Mouse (Mus musculus) adrenal gland, adult 2 months (tissue): ENCODE data around the gene Fam120a. TPM values are rescaled to one million over a fixed set of nuclear protein-coding genes. Genes with fewer than 3 reads are reported as not detected.

ENCODE experiments used
- DNase-seq: peaks from one replicate; pipeline ENCODE4 v3.0.0; 2021
- long read RNA-seq: library from polyadenylated mRNA; stranded (forward); transcript quantifications from one replicate; pipeline ENCODE4 v2.0.0, GENCODE M21; 2021
- polyA plus RNA-seq: library from polyadenylated mRNA; depleted of rRNA; stranded (reverse); fragments of >200 nt; gene quantifications from 2 replicates; pipeline ENCODE4 v1.2.3, GENCODE M21; 2012; rRNA removed
- total RNA-seq, 2 experiments: library from RNA; stranded (reverse); gene quantifications; 2 replicates each; pipeline ENCODE4 v1.2.3; 2021

Fam120a gene
- 100 to 1,000 TPM; 160 to 173 TPM for total RNA-seq
- 76.8 and 86.1 TPM in 2 replicates for polyA plus RNA-seq
- long read RNA-seq, full-length matches to known transcripts: 11 of 26 reads
- long read RNA-seq, partial matches to known transcripts: 12 of 26 reads
- long read RNA-seq, other reads (novel, unspliced or antisense): 3 of 26 reads

DNA sequence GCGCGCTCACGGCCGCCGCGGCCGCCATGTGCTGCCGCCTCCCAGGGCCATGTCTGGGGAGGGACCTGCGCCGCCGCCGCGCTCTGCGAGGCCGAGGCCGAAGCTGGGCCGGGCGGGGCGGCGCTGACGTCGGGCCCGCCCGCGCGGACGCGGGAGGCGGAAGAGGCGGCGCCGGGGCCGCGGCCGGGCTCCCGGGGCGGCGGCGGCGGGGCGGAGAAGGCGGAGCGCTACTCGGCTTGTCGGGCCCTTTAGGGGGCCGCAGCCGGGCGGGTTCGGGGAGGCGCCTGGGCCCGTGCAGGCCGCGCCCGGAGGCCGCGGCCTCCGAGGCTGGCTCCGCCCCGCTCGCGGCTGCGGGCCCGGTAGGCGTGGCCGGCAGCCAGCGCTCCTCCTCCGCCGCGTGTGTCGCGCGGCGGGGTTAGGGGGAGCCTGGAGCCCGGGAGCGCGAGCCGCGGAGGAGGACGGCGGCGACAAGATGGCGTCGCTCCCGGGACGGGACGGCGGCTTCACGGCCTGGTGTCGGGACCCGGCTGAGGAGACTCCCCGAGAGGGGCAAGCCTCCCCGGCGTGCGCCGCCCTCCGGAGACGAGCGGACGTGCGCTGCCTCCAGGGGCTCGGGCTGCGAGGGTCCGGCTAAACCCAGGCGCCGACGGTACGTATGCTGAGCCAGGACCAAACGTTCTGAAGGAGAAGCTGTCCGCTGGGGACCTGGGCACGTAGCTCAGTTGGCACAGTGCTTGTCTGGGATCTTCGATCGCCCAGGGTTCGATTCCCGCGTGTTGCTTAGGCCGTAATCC, at the start of gene Fam120a:
Gene Fam120a, minus strand, starts transcription at position 62 of the 794 bp plus-strand sequence.
- peak; percentile 93 for DNase-seq

DNA sequence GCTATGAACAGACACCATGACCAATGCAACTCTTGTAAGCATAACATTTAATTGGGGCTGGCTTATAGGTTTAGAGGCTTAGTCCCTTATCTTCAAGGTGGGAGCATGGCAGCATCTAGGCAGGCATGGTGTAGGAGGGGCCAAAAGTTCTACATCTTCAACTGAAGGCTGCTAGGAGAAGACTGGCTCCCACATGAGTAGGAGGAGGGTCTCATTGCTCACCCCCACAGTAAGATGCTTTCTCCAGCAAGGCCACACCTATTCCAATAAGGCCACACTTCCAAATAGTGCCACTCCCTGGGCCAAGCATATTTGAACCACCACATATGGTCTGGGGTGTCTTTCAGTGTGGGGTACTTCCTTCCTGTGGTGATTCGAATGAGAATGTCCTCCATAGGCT, 49.6 kb upstream of the Fam120a start:
- DNase-seq: no peak

DNA sequence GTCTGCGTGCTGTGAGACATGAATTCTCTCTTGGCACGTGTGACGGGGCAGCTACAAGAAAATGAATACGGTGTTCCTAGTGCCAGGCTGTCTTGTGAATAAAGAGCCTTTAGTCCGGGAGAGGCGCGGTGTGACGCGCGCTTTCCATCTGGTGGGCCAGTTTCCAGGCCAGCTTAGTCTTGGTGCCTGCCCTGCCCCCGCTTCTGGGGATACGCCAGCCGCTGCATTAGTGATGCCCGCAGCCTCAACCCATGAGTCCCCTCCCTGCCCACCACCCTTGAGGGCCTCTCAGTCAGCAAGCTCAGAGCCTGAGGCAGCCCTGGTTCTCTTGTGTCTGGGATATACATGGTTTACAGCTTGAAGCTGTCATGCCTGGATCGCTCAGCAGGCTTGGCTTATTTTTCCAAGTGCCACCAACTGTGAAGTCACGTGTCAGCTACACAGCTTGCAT, 48.5 kb upstream of the Fam120a start:
- peak; percentile 62 for DNase-seq

DNA sequence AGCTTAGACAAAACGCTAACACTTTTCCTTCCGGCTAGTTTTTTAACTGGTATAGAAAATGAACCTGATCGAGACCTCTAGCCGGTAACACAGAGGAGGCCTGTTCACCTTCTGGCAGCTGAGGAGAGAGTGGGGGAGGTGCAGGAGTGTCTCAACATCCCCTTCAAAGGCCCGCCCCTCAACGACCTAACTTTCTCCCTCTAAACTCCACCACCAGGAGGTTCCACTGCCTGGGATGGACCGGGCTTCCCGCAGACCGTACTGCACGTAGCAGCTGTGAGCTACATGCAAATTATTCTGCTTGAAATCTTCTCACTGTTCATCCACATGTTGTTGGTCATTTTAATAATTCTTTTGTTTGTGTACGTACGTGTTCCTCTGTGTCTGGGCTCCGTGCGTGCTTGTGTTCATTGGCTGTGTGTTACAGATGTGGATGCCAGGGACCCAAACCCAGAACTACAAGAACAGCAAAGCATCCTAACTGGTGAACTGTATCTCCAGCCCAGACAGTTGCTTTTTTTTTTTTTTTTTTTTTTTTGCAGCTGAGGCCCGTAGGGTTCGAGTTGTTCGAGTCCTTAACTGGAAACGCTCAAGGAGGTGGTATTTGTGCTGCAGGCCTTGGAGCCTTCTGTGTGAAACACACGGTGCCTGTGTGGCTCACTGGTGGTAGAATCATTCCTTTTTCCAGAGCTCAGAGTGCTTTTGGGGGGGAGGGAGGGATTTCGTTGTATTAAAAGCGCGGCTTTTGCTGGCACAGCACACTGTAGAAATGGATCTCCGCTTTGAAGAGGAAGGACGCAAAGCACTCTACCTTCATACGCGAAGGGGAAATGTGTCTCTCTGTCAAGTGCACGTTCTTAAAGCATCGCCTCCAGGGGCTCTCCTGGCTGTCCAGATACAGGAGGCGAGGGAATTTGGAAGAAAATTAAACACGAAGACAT, 47.8 kb upstream of the Fam120a start:
- DNase-seq: no peak

DNA sequence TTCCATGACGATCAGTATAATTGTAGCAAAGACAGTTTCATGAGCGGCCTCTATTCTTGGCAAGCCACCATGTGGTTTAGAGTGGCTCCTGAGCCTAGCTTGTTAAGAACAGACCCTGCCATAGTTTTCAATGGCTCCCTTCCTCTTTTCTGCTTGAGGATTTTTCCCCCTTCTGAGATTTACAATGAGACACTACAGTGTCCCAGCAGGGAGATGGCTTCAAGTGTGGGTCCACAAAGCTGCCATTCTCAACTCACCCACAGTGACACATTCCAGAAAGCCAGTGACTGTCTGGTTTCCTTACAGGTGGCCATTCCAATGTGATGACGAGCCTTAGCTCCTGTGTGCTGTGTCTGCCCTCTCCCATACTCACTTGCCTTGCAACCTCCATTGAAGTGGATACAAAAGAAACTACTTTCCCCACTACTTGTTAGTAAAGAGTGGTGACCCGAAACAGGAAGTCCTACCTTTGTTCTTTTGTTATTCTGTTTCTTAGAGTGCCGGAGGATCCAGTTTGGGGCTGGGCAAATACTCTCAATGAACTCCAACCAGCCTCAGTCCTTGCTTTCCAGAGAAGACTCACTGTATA, 45.5 kb upstream of the Fam120a start:
- no peak for DNase-seq

DNA sequence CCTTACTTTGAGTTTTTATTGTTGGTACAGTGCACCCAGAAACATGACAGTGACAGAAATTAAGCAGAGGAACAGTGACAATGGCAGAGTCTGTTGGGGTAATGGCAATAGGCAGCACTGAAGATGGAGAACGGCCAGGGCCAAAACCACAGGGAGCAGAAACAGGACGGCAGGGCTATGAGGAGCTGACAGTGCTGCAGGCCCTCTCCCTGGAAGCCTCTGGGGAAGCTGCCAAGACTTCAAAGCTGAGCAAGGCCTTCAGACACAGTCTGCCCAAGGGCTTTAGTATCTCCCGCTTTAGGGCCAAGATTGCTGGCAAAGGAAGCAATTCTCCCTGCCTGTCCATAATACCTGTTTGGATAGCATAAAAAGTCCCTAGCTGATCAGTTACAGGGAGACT, 33.9 kb upstream of the Fam120a start:
- DNase-seq: peak; percentile 84

DNA sequence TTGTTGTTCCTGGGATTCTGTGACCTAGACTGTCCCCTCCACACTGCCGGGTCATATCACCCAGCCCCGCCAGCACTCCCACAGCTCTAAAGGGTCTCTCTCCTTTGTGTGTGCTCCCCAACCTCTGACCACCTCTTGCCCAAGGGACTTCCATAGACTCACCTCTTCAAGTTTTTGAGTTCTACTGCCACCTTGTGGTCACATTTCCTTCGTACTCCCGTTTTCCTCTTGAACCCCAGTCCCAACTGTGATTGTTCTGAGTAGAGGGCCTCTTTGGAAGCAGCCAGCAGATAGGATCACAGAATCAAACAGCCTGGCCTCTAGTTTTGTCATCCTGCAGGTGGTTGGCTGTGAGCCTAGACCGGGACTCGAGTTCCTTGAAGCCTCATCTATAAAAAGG, 30.8 kb upstream of the Fam120a start:
- DNase-seq: peak; percentile 66

DNA sequence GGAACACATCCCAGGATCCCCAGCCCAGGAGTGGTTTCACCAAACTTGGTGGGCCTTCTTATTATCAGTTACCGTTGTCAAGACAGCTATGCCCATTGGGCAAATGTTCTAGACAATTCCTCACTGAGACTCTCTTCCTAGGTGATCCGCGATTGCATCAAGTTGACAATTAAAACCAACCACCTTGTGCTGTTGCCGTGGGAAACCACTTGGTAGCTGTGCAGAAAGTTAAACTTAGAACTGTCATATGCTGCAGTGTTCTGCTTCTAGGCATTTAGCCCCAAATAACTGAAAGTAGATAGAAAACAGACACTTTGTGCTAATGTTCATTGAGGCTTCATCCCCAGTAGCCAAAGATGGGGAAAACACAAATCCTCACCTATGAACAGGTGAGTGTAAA, 28.9 kb upstream of the Fam120a start:
- no peak for DNase-seq

DNA sequence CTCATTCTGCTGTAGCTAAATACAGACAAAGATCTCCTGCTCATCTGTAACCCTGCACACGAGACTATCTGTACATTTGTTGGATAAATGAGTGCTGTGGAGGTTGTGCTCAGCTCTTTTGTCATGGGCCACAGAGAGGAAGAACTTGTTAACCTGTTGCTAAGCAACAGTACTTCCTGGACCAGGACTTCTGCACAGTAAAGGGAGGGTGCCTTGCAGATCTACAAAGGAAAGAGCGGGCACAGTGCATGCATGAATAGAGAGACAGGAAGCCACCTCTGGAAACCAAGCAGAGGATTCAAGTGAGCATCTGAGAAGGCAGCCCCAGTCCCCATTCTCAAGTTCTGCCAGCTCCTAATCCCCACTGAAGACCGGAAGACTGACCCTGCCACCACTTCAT, 27.1 kb upstream of the Fam120a start:
- DNase-seq: no peak

DNA sequence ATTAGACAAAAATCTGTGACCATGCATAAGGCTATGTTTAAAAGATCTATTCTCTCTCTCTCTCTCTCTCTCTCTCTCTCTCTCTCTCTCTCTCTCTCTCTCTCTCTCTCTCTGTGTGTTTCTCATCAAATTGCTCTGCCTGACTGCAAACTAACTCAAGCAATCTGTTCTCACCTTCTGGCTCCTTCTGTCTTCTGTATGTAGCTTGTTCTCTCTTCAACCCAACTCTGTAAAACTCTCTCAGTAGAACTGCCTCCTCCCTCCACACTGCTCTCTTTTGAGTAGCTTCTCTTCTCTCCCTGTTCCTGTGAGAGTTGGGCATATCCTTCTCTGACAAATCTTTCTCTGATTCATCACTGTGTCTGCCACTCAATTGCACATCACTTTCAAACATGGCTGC, 25.1 kb upstream of the Fam120a start:
- no peak for DNase-seq

DNA sequence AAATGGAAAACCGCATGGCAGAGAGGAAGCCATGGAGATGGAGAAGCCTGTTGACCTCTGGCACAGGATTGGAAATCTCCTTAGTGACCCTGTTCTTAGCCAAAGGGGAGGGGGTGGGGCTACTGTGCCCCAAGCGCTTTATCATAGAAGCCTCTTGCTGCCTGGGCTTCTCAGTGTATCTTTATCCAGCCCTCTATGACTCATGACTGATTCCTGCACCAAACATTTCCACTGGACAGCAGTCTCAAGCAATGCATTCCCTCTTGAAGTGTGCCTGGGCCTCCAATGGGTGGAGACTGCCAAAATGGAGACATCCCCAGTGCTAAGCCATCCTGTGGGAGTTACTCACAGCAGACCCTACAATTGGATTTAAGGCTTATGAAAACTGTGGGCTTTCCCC, 22.3 kb upstream of the Fam120a start:
- DNase-seq: no peak

DNA sequence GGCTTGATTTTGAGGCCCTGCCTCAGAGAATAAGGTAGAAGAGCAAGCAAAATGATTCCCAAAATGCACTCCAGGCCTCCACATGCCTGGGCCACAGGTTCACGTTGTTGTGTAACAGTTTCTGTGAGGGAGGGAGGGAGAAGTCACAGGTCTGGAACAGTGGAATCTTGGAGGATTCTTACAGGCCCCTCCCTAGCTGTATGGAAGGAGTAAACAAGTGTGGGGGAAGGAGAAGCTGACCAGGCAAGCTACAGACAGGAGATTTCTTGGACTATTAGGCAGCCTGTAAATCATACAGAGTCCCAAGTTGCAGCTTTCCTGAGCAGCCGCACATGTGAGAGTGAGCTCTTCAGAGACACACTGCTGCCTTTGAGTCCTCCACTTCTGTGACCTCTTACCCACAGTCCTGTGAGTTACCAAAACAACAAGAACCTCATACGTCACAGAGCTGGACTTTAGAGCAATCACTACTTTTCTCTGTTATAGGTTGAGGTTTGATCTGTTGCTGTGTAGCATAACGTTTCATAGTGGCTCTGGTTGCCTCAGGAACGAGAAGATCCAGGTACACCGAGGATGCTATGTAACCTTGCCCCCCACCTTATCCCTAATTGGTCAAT, 14.8 kb upstream of the Fam120a start:
- DNase-seq: no peak

DNA sequence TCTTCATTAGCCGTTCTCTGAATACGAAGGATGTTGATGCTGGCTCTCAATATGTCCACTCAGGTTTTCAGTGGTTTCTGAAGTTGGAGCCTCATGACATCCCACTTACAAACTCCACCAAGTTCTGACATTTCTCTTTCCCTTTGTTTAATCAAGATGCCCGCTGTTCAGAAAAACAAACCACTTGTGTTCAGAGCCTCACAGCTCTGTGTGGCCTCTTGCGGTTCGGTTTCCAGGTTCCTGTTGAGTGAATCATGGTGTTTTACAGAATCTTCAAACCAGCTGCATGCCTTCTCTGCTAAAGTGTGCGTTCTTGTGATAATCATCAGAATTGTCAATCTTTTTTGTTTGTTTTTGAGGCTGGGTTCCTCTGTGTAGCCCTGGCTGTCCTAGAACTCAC, 11.3 kb upstream of the Fam120a start:
- no peak for DNase-seq

DNA sequence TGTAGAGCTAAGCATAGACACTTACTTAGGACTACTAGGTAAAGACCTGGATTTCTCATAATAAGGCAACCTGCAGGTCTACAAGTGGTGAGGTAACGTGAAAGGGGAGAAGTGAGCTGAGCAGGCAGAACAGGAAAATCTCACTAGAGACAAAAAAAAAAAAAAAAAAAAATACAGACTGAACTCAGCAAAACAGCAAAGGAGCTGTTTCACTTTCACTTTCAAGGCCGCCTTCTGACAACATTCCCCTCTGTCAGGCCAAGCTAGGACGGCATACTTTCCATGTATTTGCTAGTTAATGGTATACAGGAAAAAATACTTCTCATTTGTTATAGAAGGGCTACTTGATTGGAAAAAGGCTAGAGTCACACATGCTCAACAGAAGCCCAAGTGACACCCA, 10.0 kb upstream of the Fam120a start:
- peak; percentile 60 for DNase-seq

DNA sequence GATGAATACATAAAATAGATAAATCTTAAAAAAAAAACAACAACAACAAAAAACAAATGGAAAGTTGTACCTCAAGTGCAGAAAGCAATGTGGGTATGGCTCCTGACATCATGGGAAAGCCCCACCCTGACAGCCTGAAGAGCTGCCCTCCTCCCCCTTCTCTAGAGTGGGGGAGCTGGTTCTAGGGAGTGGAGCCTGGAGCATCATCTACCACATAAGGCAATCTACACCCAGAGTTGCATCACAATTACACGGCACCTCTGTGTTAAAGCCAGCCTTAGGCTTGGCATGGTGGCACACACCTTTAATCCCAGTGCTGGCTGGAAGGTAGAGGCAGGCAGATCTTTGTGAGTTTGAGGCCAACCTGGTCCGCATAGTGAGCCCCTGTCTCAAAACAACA, 6.9 kb upstream of the Fam120a start:
- no peak for DNase-seq

DNA sequence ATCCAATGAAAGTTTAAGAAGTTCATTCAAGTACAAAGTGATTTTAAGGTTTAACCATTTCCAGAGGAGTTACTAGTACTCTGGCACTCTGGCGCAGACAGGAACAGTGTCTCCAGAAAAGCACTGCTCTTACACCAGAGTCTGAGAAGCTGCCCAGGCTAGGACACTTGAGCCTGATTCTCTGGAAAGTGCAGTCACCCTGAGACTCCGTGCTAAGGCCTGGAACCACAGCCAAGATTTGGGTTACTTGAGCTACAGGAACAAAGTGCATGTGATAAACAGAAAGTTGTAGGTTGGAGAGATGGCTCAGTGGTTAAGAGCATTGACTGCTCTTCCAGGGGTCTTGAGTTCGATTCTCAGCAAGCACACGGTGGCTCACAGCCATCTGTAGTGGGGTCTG, 6.4 kb upstream of the Fam120a start:
- no peak for DNase-seq

DNA sequence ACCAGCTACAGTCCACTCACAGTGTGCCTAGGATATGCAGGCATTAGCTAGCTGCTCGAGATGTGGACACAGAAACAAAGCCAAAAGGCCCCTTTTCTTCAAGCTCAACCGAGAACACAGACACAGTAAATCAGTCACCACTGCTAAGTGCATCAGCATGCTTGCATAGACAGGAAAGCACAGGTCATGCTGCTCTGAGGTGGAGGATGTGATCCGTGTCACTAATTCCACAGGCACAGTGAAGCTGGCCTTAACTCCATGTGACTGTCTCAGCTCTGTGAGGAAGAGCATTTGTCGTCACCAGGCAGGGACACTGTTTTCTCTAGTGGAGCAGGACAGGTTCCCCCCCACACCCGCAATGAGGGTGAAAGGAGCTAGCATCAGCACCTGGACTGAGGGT, 5.4 kb upstream of the Fam120a start:
- DNase-seq: no peak

DNA sequence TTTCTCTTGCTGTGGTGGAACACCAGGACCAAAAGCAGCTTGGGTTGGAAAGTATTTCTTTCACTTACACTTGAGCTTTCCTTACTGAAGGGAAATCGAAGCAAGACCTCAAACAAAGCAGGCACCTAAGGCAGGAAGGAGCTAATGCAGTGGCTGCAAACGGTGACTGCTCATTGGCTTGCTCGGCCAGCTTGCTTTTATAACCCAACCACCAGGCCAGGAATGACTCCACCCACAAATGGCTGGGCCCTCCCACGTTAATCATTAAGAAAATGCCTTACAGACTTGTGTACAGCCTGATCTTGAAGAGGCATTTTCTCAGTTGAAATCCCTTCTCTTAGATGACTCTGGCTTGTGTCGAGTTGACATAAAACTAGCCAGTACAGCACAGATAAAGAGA, 3.2 kb upstream of the Fam120a start:
- DNase-seq: peak; percentile 49

DNA sequence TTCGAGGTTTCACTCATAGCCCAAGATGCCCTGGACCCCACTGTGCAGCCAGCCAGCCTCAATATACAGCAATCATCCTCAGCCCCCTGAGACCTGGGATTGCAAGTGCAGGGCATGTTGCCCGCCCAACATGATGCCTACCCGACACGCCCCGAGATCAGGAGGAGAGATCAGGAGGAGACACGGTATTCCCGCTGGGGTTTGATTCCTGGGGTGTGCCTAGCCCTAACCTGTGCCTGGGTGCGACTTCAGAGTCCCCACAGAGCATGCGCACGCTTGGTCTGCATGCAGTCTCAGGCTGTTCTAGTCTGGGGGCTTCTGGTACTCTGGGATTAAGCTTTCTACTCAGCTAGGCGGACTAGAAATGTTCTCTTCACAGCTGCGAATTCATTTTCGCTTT, 2.7 kb upstream of the Fam120a start:
- DNase-seq: no peak

DNA sequence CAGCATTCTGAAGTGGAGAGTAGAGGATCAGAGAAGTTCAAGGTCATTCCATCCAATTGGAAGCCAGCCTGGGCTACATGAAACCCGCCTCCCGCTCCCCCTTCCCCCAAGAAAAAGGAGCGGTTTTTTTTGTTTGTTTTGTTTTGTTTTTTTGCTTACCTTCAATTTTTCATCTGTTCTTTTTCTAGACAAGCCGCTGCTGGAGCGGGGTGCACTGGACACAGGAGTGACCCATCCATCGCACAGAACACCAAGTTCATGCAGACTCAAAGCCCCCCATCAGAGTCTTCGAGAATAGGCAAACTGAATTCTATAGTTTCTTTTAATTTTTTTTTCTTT, 902 bp upstream of the Fam120a start:
- no peak for DNase-seq

DNA sequence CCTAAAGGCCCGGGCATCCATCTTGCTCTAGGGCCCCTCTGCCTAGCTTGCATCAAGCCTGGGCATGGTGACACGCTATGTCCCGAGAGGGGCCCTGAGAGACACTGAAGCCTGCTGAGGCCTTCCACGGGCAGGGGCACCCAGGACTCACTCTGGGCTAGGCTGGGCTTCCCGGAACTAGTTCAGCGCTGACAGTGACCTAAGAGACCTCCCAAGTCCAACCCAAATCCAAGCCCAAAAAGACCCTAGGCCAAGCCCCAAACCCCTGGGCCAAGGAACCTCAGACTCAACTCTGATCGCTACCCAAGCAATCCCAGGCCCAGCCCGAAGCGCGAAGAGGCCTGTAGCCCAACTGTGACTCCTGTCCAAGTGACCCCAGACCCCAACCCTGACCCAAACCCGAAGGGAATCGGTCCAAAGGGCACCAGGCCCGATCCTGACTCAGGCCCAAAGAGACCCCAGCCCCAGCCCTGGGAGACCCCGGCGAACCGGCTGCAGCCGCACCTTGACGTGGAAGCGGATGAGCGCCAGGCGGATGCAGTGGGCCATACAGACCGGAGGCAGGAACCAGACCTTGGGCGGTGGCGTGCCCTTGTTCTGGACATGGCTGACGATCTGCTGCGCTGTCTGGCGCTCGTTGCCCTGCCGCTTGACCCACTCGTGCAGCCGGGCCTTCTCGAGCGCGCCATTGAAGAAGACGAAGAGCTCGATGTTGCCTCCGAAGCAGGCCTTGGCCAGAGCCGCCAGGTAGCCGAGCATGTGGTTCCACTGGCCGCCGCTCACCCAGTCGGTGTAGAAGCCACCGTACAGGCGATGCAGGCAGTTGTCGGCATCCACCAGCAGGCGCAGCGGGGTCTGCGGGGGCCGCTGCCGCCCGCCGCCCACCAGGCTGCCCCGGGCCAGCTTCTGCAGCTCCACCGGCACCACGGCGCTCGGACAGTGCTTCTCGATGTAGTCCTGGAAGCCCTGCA, 681 bp downstream of the Fam120a start:
- peak; percentile 76 for DNase-seq
